Mouse (Mus musculus) hindbrain, embryonic 15.5 days (tissue): Measurements from ENCODE around the gene Nubp1. TPM values are rescaled to one million over a fixed set of nuclear protein-coding genes. Genes with fewer than 3 reads are reported as not detected.
A peak's percentile ranks its signal among the peaks of the same experiment; 100 is the strongest.

Source experiments
- ATAC-seq: fragments of 200-750 bp; cut with Nextera tagmentation; 2 replicates; pipeline ENCODE4 v1.8.0; 2017; ENCODE audit warnings: low read depth, moderate number of reproducible peaks, moderate TSS enrichment; ENCODE audit not compliant: low FRiP score
- H3K27ac ChIP-seq: fragments of 300-500 bp; sonication (generic); replicated peaks from 2 replicates; pipeline ENCODE4 v1.5.1; 2015; ENCODE audit warnings: mild to moderate bottlenecking, inconsistent platforms
- H3K27me3 ChIP-seq: fragments of 300-500 bp; sonication (generic); 2 replicates; pipeline ENCODE4 v1.6.1; 2015; ENCODE audit warnings: control low read depth, inconsistent platforms
- H3K36me3 ChIP-seq: fragments of 300-500 bp; sonication (generic); 2 replicates; pipeline ENCODE4 v1.6.1; 2015; ENCODE audit warnings: control low read depth, inconsistent platforms
- H3K4me1 ChIP-seq: fragments of 300-500 bp; sonication (generic); replicated peaks from 2 replicates; pipeline ENCODE4 v1.6.1; 2015; ENCODE audit warnings: control low read depth, inconsistent platforms
- H3K4me2 ChIP-seq: fragments of 300-500 bp; sonication (generic); 2 replicates; pipeline ENCODE4 v1.6.1; 2015; ENCODE audit warnings: moderate library complexity, mild to moderate bottlenecking, inconsistent platforms
- H3K4me3 ChIP-seq: fragments of 300-500 bp; sonication (generic); 2 replicates; pipeline ENCODE4 v1.5.1; 2015; ENCODE audit warnings: mild to moderate bottlenecking, inconsistent platforms
- H3K9ac ChIP-seq: fragments of 300-500 bp; sonication (generic); 2 replicates; pipeline ENCODE4 v1.6.1; 2015; ENCODE audit warnings: inconsistent platforms
- H3K9me3 ChIP-seq: fragments of 300-500 bp; sonication (generic); 2 replicates; pipeline ENCODE4 v1.6.1; 2016; ENCODE audit warnings: control low read depth, inconsistent platforms
- WGBS: fragments of 180-500 bp; shearing (Covaris S2); methylation state at CpG from one replicate; pipeline ENCODE4 v1.1.7; 2015; 5-methylcytosine and 5-hydroxymethylcytosine counted together
- polyA plus RNA-seq: library from polyadenylated mRNA; unstranded; fragments of >200 nt; fragmentation: Nextera tagmentation; extraction: Ambion mirVana; gene quantifications from 2 replicates; pipeline ENCODE4 v1.2.1, GENCODE M21; 2015

Gene Nubp1
- polyA plus RNA-seq, 1 experiment from 2014 or later = 48.2 TPM

DNA sequence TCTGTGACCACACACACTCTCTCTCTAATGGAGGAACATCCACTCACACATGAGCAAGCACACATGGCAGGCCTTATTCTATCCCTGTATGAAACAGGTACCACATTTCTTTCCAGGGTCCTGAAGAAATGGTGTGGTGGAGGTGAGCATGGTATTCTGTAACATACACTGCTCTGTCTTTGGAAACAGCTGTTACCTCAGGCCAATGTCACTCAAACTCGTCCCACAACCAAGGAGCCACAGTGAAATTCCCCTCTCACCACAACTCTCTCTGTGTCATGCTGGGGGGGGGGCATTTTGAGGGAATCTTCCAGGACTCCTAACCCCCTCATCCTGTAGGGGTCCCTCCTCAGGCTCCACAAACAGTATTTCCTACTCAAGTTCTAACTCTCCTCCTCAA is 20.2 kb downstream of the Nubp1 start:
- H3K4me3 ChIP-seq = no peak overlapping the region
- no peak overlapping the region for H3K9ac ChIP-seq
- peaks cover 12% of the 10 kb centered on the region for H3K36me3 ChIP-seq
- WGBS = 78% methylated on average over 1 of the region's 1 CpGs
- ATAC-seq = no peak
- H3K27ac ChIP-seq = no peak overlapping the region
- no peaks in the 10 kb centered on the region for H3K27me3 ChIP-seq
- no peaks in the 10 kb centered on the region for H3K9me3 ChIP-seq
- H3K4me1 ChIP-seq = no peaks in the 10 kb centered on the region
- no peak overlapping the region for H3K4me2 ChIP-seq

DNA sequence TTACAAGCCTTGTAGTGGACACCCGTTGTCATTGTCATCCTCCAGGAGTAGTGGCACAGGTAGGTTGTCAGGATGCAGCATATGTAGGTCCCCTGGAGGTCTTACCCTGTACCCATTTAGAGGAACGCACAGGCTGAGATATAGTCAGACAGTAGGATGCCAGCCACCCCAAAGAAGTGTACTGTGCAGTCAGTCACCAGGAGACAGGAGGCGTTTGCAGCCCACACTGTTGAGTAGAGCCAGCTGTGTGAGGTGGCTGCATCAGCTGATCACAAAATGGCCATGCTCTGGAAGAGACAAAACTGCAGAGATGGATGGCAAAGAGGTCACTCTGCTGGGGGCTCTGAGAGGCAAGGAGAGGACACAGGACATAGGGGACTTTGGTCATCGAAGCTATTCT is 20.6 kb downstream of the Nubp1 start:
- WGBS = 92% methylated on average over 4 of the region's 4 CpGs
- no peak for ATAC-seq
- H3K4me1 ChIP-seq = no peaks in the 10 kb centered on the region

DNA sequence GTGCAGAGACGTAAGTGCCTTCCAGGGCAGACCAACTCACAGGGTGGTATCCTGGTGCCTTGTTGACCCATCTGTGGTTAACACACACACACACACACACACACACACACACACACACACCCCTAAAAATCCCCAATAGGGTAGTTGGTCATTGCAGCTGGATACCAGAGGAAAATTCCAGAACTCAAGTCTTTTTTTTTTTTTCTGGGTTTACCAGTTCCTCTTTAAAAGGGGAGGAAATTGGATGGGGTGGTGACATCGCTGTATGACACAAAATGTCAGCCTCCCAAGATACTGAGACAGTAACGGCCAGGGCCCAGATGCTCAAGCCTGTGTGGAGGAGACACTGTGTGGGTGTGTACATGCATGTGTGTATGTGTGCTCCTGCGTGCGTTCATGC is 21.6 kb downstream of the Nubp1 start:
- Histone ChIP-seq H3K4me1 (no peaks in the 10 kb centered on the region), H3K27me3 (no peaks in the 10 kb centered on the region), H3K27ac (no peak overlapping the region), H3K9ac (no peak overlapping the region), H3K4me2 (no peak overlapping the region), H3K4me3 (no peak overlapping the region), H3K36me3 (peaks cover 6% of the 10 kb centered on the region; the same call in 1 of the 2 replicates), H3K9me3 (no peaks in the 10 kb centered on the region)
- no peak for ATAC-seq
- WGBS = 94% methylated on average over 5 of the region's 5 CpGs

More for the DNA sequence above, 20.6 kb downstream of the Nubp1 start:
- peaks cover 7% of the 10 kb centered on the region for H3K36me3 ChIP-seq
- no peak overlapping the region for H3K9ac ChIP-seq
- no peaks in the 10 kb centered on the region for H3K9me3 ChIP-seq
- no peak overlapping the region for H3K4me2 ChIP-seq
- no peak overlapping the region for H3K4me3 ChIP-seq
- H3K27me3 ChIP-seq = no peaks in the 10 kb centered on the region
- H3K27ac ChIP-seq = no peak overlapping the region

DNA sequence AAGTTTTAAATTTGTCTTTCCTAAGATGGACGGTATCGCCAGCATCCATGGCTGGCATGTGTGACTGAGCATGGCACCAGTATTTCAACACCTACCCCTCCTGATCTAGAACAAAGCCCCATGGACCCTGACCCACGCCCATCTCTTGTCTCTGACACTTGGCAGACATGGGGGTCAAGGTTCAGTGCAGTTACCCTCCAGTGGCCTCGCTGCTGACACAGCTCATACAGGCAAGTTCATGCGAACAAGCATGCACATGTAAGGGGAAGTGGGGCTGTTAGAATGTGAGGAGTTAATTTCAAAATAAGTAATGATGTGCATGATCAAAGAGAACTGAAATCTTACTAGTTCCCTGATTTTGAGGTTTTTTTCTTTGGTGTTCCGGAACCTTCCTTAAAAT is 24.4 kb downstream of the Nubp1 start:
- Histone ChIP-seq H3K36me3 (peaks cover 9% of the 10 kb centered on the region; the same call in 1 of the 2 replicates), H3K9ac (no peak overlapping the region), H3K27ac (no peak overlapping the region), H3K27me3 (no peaks in the 10 kb centered on the region), H3K4me2 (no peak overlapping the region), H3K4me1 (no peaks in the 10 kb centered on the region), H3K9me3 (no peaks in the 10 kb centered on the region), H3K4me3 (no peak overlapping the region)
- no peak for ATAC-seq
- WGBS = 91% methylated on average over 6 of the region's 6 CpGs

DNA sequence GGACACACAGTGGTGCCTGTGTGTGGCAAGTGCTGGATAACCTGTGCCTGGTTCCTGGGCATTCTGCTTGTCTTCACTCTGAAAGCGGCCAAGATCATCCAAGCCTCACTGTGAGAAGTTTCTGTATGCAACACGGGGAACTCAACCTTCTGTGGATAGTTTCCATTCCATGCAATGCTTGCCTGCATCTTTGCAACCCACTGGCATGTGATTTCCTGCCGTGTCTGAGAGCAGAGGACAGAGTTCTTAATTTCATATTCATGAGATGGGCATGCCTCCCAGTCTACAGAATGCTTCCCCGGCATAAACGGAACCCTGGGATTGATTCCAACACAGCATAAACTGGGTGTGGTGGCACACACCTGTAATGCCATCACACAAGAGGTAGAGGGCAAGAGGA is 26.3 kb downstream of the Nubp1 start:
- peaks cover 6% of the 10 kb centered on the region; the same call in 1 of the 2 replicates for H3K36me3 ChIP-seq
- H3K27ac ChIP-seq = no peak overlapping the region
- H3K4me1 ChIP-seq = peaks cover 3% of the 10 kb centered on the region
- no peak overlapping the region for H3K4me2 ChIP-seq
- H3K9me3 ChIP-seq = no peaks in the 10 kb centered on the region
- no peak overlapping the region for H3K4me3 ChIP-seq
- ATAC-seq = no peak
- WGBS = 70% methylated on average over 5 of the region's 5 CpGs
- H3K27me3 ChIP-seq = no peaks in the 10 kb centered on the region
- H3K9ac ChIP-seq = no peak overlapping the region

DNA sequence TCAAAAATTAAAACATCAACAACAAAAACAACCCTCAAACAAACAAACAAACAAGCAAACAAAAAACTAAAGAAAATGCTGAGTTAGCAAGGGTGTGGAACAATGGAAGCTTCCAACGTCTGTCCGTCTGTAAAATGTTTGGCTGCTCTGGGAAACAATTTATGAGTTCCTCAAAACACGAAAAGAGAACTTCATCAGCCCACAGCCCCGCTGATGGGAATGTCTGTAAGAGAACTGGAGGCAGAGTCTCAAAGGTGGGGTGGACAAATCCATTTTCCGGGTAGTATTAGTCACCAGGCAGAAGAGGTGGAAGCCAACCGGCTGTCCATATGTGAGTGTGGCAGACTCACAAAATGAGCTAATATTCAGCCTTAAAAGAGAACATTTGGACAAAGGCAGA is 29.6 kb downstream of the Nubp1 start:
- ATAC-seq = no peak
- Histone ChIP-seq H3K27me3 (no peaks in the 10 kb centered on the region), H3K4me2 (no peak overlapping the region), H3K36me3 (peaks cover 6% of the 10 kb centered on the region; the same call in 1 of the 2 replicates), H3K4me3 (no peak overlapping the region), H3K9ac (no peak overlapping the region), H3K9me3 (no peaks in the 10 kb centered on the region), H3K4me1 (peaks cover 36% of the 10 kb centered on the region), H3K27ac (no peak overlapping the region)
- WGBS = 88% methylated on average over 6 of the region's 6 CpGs

DNA sequence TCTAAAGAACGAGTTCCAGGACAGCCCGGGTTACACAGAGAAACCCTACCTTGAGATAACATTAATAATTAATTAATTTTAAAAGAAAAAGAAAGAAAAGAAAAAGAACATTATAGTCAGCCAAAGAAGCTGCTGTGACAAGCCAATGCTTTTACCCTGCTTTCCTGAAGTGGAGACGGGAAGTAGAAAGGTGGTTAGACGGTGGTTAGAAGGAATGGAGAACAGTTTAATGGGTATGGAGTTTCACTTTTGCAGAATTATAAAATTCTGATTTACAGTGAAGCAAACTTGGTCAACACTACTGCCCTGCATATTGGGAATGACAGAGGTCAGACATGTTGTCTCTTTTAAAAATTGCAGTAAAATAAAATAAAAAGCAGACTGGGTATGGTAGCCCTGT is 30.0 kb downstream of the Nubp1 start:
- ATAC-seq = no peak
- Histone ChIP-seq H3K4me1 (peaks cover 39% of the 10 kb centered on the region), H3K4me3 (no peak overlapping the region), H3K27ac (no peak overlapping the region), H3K36me3 (peaks cover 6% of the 10 kb centered on the region; the same call in 1 of the 2 replicates), H3K9ac (no peak overlapping the region), H3K27me3 (no peaks in the 10 kb centered on the region), H3K9me3 (no peaks in the 10 kb centered on the region), H3K4me2 (no peak overlapping the region)
- WGBS = 91% methylated on average over 4 of the region's 4 CpGs

DNA sequence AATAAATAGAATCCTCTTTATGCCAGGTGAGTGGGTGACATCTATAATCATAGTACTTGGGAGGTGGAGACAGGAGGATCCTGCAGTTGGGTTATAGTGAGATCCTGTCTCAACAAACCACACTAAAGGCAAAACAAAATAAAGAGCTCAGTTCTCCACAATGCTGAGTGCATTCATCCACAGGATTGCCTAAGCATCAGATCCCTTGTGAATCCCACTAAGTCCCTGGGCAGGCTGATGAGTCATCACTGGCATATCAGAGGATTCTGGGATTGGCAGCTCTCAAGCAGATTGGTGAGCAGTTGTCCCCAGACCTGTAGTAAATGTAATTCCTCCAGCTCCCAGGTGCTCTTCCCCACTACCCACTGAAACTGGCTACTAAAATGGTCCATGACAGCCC is 32.0 kb downstream of the Nubp1 start:
- Histone ChIP-seq H3K27me3 (no peaks in the 10 kb centered on the region), H3K9me3 (no peaks in the 10 kb centered on the region), H3K4me3 (no peak overlapping the region), H3K4me2 (no peak overlapping the region), H3K36me3 (peaks cover under 1% of the 10 kb centered on the region; the same call in 1 of the 2 replicates), H3K27ac (no peak overlapping the region), H3K4me1 (peaks cover 47% of the 10 kb centered on the region), H3K9ac (no peak overlapping the region)
- ATAC-seq = no peak

DNA sequence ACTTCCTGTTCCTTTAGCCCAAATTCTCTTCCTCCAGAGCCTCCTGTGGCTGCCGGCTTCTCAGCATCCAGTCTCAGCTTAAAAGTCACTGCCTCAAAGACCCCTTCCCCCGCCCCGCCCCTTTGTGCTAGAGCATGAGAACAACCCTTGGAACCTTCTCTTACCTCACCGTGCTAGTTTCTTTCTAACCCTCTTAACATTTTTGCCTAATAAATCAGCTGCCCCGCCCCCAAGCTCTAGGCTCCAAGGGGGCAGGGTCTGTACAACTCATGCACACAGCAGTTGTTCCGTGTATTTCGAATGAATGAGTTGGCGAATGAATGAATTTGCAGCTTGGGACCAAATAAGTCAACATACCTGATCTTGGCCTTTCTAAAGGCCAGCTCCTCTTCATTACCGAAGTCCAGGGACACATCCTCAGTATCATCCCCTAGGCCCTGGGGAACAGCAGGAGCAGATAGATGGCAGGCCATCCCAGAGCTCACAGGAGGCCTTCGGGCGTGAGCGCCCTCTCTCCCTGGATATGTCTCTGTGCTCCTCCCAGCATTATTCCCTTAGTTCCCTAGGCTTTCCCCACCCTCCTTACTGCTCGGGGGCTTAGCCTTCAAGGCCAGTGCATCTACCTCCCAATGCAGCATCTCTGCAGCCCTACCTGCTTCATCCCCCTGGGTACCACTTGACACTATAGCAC is 35.0 kb downstream of the Nubp1 start:
- WGBS = 11% methylated on average over 13 of the region's 13 CpGs
- Histone ChIP-seq H3K27ac (peak overlapping the region; percentile 86), H3K9ac (peak overlapping the region; percentile 70), H3K4me3 (peak overlapping the region; percentile 65), H3K4me2 (peak overlapping the region; percentile 75), H3K4me1 (peaks cover 47% of the 10 kb centered on the region), H3K27me3 (no peaks in the 10 kb centered on the region), H3K9me3 (no peaks in the 10 kb centered on the region), H3K36me3 (no peaks in the 10 kb centered on the region)
- ATAC-seq = peak; percentile 81

DNA sequence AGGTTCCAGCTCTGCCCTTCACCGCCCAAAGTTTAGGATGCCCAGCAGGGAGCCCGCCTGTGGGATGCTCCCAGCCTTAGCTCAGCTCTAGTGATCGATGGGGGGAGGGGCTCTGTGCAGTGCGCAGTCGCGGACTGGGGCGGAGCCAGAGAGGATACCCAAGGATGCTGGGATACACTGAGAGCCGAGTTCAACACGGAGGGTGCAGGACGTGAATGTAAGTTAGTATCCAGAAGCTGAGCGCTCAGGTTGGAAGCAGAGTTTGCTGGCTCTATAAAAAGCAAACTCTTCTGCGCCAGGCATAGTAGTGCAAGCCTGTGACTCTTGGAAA is 35.5 kb downstream of the Nubp1 start, which contains the start of gene Tvp23a:
Gene Tvp23a (minus strand): TSS at position 99 of the 331 bp plus-strand sequence.
- Histone ChIP-seq H3K4me2 (peak within 1 kb of the TSS; percentile 75), H3K4me3 (peak within 1 kb of the TSS; percentile 65), H3K9ac (peak within 1 kb of the TSS; percentile 70), H3K27me3 (no peaks in the 10 kb centered on the region), H3K9me3 (no peaks in the 10 kb centered on the region), H3K36me3 (no peaks in the 10 kb centered on the region), H3K4me1 (peaks cover 52% of the 10 kb centered on the region), H3K27ac (peak within 1 kb of the TSS; percentile 86)
- WGBS = 2% methylated on average over 12 of the region's 12 CpGs
- peak; percentile 97 for ATAC-seq

DNA sequence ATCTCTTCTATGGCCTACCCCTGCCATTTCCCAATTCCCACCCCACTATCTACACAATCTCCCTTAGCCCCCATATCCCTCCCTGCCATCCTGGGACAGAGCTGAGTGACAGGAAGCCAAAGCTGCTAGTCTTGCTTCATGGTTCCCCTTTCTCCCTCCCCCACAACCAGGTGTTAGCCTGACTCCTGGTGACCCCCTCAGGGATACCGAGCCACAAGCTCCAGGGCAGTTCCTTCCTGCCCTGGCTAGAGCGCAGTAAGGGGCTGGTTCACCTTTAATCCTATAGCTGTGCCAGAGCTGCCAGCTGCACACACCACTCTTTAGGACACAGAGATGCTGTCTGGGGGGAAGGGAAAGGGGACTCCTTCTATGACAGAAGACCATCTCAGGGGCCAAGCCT is 36.0 kb downstream of the Nubp1 start:
- H3K4me3 ChIP-seq = peak overlapping the region; percentile 65
- 67% methylated on average over 2 of the region's 2 CpGs for WGBS
- H3K4me1 ChIP-seq = peaks cover 52% of the 10 kb centered on the region
- peak overlapping the region; percentile 86 for H3K27ac ChIP-seq
- H3K9ac ChIP-seq = peak overlapping the region; percentile 70
- H3K36me3 ChIP-seq = no peaks in the 10 kb centered on the region
- ATAC-seq = no peak
- peak overlapping the region; percentile 75 for H3K4me2 ChIP-seq
- no peaks in the 10 kb centered on the region for H3K27me3 ChIP-seq
- H3K9me3 ChIP-seq = no peaks in the 10 kb centered on the region

DNA sequence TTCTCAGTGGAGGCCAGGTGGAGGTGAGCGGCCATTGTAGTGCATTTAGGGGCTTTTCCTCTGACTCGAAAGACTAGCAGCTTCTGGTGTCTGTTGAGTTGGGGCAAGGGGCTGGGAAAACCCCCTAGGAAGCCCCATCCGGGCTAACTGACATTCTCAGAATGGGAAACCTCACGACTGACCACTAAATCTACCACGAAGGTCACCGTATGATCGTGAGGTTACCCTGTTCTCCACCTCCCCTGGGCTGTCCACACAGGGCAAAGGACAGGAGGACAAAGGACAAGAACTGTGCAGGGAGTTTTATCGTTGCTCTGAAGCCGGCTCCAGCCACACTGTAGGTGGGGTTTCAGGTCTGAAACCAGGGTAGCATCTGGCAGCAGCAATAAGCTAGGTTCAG is 37.2 kb downstream of the Nubp1 start:
- Histone ChIP-seq H3K36me3 (no peaks in the 10 kb centered on the region), H3K4me1 (peaks cover 40% of the 10 kb centered on the region), H3K27ac (no peak overlapping the region), H3K4me3 (no peak overlapping the region), H3K27me3 (no peaks in the 10 kb centered on the region), H3K4me2 (no peak overlapping the region), H3K9me3 (no peaks in the 10 kb centered on the region), H3K9ac (no peak overlapping the region)
- WGBS = 88% methylated on average over 9 of the region's 9 CpGs
- no peak for ATAC-seq

DNA sequence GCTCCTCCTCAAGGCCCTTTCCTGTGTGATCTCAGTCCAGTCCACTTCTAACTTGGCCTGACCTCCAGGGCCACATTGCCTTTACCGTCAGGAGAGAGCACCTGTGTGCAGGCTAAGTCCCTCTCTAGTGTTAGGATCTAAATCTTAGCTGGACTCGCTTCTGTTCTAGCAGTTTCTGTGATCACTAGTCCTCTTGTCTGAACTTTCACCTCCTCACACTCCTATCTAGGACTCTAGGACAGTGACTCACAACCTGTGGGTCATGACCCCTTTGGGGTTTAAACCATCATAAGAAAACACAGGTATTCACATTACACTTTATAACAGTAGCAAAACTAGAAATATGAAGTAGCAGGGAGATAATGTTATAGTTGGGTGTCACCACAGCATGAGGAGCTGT is 40.2 kb downstream of the Nubp1 start:
- Histone ChIP-seq H3K36me3 (no peaks in the 10 kb centered on the region), H3K4me3 (no peak overlapping the region), H3K4me1 (peaks cover 13% of the 10 kb centered on the region), H3K9me3 (no peaks in the 10 kb centered on the region), H3K9ac (no peak overlapping the region), H3K27ac (no peak overlapping the region), H3K27me3 (no peaks in the 10 kb centered on the region), H3K4me2 (no peak overlapping the region)
- WGBS = 83% methylated on average over 2 of the region's 2 CpGs
- no peak for ATAC-seq
